Mouse (Mus musculus) embryonic stem cell, embryonic (primary cell): ENCODE measurements around the gene Il1rapl1.
"Not testable (repeated sequence)": the region's sequence is repeated elsewhere in the genome, so short reads cannot be mapped to it uniquely, and the experiment has no call there.

ENCODE experiments used
- CTCF ChIA-PET, 4 experiments: fragments of 300-600 bp in 2 of 4; fragments of 350-600 bp in 2 of 4; sonication (Branson Sonifier 250); formaldehyde crosslinking; loops; one replicate each; lab custom pipeline; 2022; ENCODE audit warnings: inconsistent platforms in 2 of 4; lab: Charles Lee
- POLR2A ChIA-PET, 4 experiments: fragments of 300-600 bp in 2 of 4; fragments of 350-600 bp in 2 of 4; sonication (Branson Sonifier 250); formaldehyde crosslinking; loops; one replicate each; lab custom pipeline; 2022; ENCODE audit warnings: antibody characterized with exemption in 4 of 4, inconsistent platforms in 1 of 4; lab: Charles Lee

The Il1rapl1 gene

GRCm38 (mm10) chrX:87710589-87710988, 404.9 kb downstream of the Il1rapl1 start:
- CTCF ChIA-PET: no interaction called here
- POLR2A ChIA-PET: no interaction called here

GRCm38 (mm10) chrX:87663856-87664255, 451.6 kb downstream of the Il1rapl1 start:
- ChIA-PET POLR2A (no interaction called here), CTCF (no interaction called here)

DNA sequence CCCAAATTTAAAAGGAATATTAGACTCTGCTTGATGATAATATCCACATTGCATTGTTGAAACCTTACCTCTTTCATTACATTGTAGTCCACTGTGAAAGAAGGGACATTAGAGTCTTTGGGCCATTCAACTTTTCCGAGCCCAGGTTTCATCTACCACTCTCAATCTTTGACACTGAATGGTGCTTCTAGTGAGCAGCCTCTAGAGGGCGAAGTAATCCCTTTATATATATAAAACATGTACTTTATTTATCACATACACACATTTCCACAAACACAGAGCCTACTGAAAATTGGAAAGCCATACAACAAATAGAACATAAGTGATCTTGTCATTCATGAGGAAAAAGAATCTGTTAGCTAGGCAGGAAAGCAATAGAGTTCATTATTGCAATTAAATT, 459.8 kb downstream of the Il1rapl1 start:
- ChIA-PET CTCF (no interaction called here), POLR2A (no interaction called here)

GRCm38 (mm10) chrX:87600914-87601313, 514.5 kb downstream of the Il1rapl1 start:
- ChIA-PET CTCF (no interaction called here), POLR2A (no interaction called here)

GRCm38 (mm10) chrX:87507997-87508396, 607.4 kb downstream of the Il1rapl1 start:
- CTCF ChIA-PET: no interaction called here

DNA sequence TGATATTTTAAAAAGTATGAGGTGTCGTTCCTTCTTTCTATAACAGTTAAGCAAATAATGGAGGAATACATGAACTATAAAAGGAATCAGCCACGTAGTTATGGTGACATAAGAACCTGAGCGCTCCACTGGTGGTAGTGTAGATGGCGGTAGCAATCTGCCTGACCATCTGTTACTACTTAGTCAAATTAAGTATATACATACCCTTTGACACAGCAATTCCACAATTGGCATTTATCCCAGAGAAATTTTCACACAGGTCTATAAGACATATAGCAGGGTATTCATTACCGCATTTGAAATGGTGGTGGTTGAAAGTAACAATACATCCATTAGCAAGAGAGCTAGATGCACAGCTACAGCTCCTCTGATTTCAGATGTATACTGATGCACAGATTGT, 612.8 kb downstream of the Il1rapl1 start:
- CTCF ChIA-PET: no interaction called here
- POLR2A ChIA-PET: no interaction called here

More at GRCm38 (mm10) chrX:87507997-87508396, 607.4 kb downstream of the Il1rapl1 start:
- POLR2A ChIA-PET: no interaction called here

GRCm38 (mm10) chrX:87483416-87483815, 632.0 kb downstream of the Il1rapl1 start:
- ChIA-PET POLR2A (no interaction called here), CTCF (no interaction called here)

DNA sequence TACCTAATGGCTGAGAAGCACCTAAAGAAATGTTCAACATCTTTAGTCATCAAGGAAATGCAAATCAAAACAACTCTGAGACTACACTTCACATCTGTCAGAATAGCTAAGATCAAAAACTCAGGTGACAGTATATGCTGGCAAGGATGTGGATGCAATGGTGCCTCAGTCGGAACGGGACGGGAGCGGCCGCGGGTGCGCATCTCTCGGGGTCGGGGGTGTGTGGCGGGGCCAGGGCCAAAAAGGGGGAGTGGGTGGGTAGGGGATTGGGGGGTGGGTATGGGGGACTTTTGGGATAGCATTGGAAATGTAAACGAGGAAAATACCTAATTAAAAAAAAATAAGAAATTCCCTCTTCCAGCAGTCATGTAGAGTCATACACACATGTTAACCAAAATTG, 877.3 kb downstream of the Il1rapl1 start:
- POLR2A ChIA-PET, CTCF ChIA-PET: not testable (repeated sequence)

DNA sequence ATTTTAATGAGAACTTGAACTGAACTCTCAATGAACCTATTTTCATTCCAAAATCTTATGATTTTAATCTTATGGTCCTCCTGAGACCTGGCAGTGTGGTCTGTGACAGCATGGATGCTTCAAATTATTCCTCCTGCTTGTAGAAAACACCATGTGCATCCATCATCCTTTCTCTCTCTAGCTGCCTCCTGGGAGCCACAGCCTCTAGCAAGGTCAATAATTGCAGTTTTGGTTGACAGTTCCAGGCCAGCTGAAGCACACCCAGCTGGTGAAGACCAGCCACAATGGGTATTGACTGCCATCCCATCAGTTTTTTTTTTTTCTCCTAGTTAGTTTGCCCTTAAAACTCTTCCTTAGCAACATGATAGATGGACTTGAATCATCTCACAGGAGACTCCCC, 890.2 kb downstream of the Il1rapl1 start:
- POLR2A ChIA-PET: no interaction called here
- CTCF ChIA-PET: no interaction called here

GRCm38 (mm10) chrX:87002296-87002695, 1113.1 kb downstream of the Il1rapl1 start:
- CTCF ChIA-PET: no interaction called here
- POLR2A ChIA-PET: no interaction called here

GRCm38 (mm10) chrX:86955126-86955525, 1160.3 kb downstream of the Il1rapl1 start:
- CTCF ChIA-PET: no interaction called here
- POLR2A ChIA-PET: no interaction called here

DNA sequence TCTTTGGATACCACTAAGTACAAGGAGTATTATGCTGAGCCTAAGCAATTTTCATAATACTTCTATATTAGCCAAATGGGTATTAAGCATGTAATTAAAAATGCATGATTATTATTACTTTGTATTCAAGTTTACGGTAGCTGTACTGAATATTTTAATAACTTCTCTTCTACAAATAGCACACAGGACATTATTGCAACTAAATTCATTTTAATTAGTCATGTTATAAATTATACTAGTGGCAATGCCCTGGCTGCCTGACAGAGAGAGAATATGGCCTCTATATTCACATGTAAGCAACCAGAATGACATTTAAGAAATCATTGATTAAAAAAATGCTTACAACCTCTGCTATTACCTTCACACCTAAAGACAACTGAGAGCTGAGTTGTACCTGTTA, 1160.8 kb downstream of the Il1rapl1 start:
- CTCF ChIA-PET: no interaction called here

DNA sequence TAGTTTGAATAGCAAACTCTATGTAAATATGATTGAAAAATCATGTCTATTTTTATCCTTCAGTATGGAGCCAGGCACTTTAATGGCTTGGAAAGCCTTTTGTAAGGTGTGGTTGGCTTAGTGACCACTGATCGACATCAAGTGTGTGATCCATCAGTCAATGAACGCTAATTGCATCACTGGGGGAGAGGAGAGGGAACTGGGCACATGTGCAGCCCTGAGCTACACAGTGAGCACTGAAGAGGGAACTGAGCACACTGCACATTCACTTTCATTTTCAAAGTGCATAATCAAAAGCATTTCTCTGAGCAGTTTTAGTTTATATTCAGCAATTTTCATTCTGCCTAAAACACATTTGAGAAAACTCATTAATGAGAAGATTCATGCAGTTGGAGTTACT, 1164.5 kb downstream of the Il1rapl1 start:
- ChIA-PET CTCF (no interaction called here), POLR2A (no interaction called here)

More for the DNA sequence above, 1160.8 kb downstream of the Il1rapl1 start:
- POLR2A ChIA-PET: no interaction called here

GRCm38 (mm10) chrX:86949112-86949511, 1166.3 kb downstream of the Il1rapl1 start:
- POLR2A ChIA-PET: no interaction called here

DNA sequence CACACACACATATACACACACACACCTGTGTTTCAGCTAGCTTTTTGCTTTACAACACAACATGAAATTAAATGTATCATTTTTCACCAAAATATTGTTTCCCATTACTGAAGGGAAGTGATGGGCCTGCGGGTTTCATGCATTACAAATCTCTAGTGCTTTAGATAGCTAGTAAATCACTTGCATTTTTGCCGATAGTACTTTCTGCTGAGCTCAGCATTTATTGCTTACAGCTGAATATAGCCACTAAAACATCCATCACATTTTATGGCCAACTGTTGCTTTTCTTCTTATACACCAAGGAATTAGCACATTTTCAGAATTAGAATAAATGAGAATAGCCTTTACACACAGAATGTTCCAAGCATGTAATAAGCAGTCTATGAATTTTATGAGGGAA, 1260.6 kb downstream of the Il1rapl1 start:
- CTCF ChIA-PET: no interaction called here
- POLR2A ChIA-PET: no interaction called here

More at GRCm38 (mm10) chrX:86949112-86949511, 1166.3 kb downstream of the Il1rapl1 start:
- CTCF ChIA-PET: no interaction called here

DNA sequence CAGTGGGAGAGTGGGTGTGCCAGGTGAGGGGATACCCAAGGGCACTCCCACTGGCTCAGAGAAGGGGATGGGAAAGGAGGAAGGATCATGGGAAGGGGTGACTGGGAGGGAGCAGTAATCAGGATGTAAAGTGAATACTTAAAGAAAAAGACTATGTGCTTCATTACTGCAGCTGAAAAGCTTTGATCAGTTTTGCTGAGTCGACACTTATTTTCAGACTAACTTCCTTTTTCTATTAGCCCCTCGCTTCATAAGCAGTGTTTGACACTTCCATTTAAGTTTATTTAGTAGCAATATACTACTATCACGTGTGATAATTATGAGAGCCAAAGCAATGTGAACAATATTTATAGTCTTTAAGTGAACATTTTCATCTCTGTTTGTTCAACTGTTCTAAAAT, 1307.2 kb downstream of the Il1rapl1 start:
- CTCF ChIA-PET: no interaction called here
- POLR2A ChIA-PET: no interaction called here

DNA sequence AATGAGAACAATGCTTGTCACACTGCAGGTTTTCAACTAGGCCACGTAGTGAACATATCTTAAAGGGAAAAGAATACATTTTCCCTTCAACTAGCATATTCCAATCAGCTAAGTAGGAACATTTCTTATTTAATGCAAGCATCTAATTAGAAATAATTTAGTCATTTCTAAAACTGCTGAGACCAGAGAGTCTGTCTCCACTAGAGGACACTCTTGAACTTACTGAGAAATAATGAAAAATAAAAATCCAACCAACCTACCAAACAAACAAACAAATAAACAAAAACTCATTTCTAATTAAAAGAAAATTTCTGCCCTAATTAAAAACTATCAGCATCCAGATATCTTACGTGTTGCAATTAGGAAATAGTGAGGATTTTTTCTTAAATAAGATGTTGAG, 1312.7 kb downstream of the Il1rapl1 start:
- ChIA-PET POLR2A (no interaction called here), CTCF (no interaction called here)

GRCm38 (mm10) chrX:86728803-86729202, 1386.6 kb downstream of the Il1rapl1 start:
- POLR2A ChIA-PET: no interaction called here
- CTCF ChIA-PET: no interaction called here
